8 mouse cellular contexts compared by ENCODE assay signal in the genomic region with DNA sequence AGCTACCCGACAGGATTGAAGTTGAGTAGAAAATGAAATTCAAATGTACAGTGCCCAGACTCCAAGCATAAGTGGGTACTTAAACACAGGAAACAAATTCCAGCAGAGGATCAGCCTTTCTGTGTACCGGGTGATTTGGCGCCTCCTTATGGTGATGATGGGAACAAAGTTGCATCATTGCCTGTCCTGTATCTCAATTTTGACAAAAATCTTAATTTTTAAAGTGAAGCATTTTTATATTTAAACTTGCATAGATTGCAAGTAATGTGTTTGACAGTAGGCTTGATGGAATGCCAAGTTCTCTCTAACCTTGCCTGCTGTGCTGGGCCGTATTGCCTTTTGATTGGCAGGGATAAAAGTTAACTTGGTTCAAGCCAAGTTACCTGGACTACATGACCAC. TPM values are rescaled to one million over a fixed set of nuclear protein-coding genes. Genes with fewer than 3 reads are reported as not detected.
DNase-seq lines count a peak whose midpoint lies in the region; ATAC-seq lines count a peak whose summit lies in the region.

No protein-coding gene starts in this region.

- no peaks in the 10 kb centered on the region for H3K27me3 ChIP-seq in heart, embryonic 11.5 days (ENCODE audit: control insufficient read depth, insufficient read depth, low read length)
- no peaks in the 10 kb centered on the region for H3K27me3 ChIP-seq in limb, embryonic 13.5 days
- H3K27me3 ChIP-seq in midbrain, embryonic 15.5 days (replicated peaks): no peaks in the 10 kb centered on the region

- H3K4me1 ChIP-seq in heart, embryonic 11.5 days (ENCODE audit: control insufficient read depth, insufficient read depth, low read length): peaks cover 10% of the 10 kb centered on the region
- H3K4me1 ChIP-seq in limb, embryonic 13.5 days: peaks cover 19% of the 10 kb centered on the region
- H3K4me1 ChIP-seq in midbrain, embryonic 15.5 days: peaks cover 23% of the 10 kb centered on the region

- peaks cover 13% of the 10 kb centered on the region for H3K36me3 ChIP-seq in heart, embryonic 11.5 days (ENCODE audit: control insufficient read depth, insufficient read depth, low read length)
- H3K36me3 ChIP-seq in limb, embryonic 13.5 days: peaks cover 42% of the 10 kb centered on the region
- peaks cover 4% of the 10 kb centered on the region; the same call in 1 of the 2 replicates for H3K36me3 ChIP-seq in midbrain, embryonic 15.5 days (replicated peaks)

- WGBS in heart, embryonic 11.5 days (ENCODE audit: insufficient replicate concordance): 26% methylated on average over 4 of the region's 4 CpGs
- 24% methylated on average over 4 of the region's 4 CpGs for WGBS in limb, embryonic 13.5 days
- WGBS in midbrain, embryonic 15.5 days: 27% methylated on average over 4 of the region's 4 CpGs

- peak overlapping the region; percentile 76 for H3K4me3 ChIP-seq in heart, embryonic 11.5 days (ENCODE audit: low read depth, low read length)
- H3K4me3 ChIP-seq in limb, embryonic 13.5 days: peak overlapping the region; percentile 75
- H3K4me3 ChIP-seq in midbrain, embryonic 15.5 days: peak overlapping the region; percentile 69

- no peak for ATAC-seq in heart, embryonic 11.5 days (replicated peaks; ENCODE audit: insufficient number of reproducible peaks, low FRiP score, low TSS enrichment)
- ATAC-seq in limb, embryonic 13.5 days (ENCODE audit: low FRiP score, low read depth): no peak
- no peak for ATAC-seq in midbrain, embryonic 15.5 days (replicated peaks)

- no peak for DNase-seq in heart, adult 18-20 months
- peak; percentile 24 to 53 for DNase-seq in cerebellum, postnatal 14 days
- DNase-seq in heart, postnatal 4 days: peak; percentile 62
- no peak for DNase-seq in right cerebral cortex, postnatal 14 days
- no peak for DNase-seq in right cerebral cortex, postnatal 36 days (ENCODE audit: low spot score in 2 of 2)

- peak overlapping the region; percentile 88 for H3K27ac ChIP-seq in heart, embryonic 11.5 days (ENCODE audit: low read depth, low read length)
- H3K27ac ChIP-seq in limb, embryonic 13.5 days: peak overlapping the region; percentile 85; the same call in 1 of the 2 replicates
- H3K27ac ChIP-seq in midbrain, embryonic 15.5 days: peak overlapping the region; percentile 99; the same call in 1 of the 2 replicates

- peak overlapping the region; percentile 64; the same call in 1 of the 2 replicates for H3K9ac ChIP-seq in heart, embryonic 11.5 days (ENCODE audit: low read depth, low read length)
- H3K9ac ChIP-seq in limb, embryonic 13.5 days: peak overlapping the region; percentile 61
- no peak overlapping the region for H3K9ac ChIP-seq in midbrain, embryonic 15.5 days

- no peaks in the 10 kb centered on the region for H3K9me3 ChIP-seq in heart, embryonic 11.5 days (replicated peaks; ENCODE audit: control insufficient read depth, low read length)
- no peaks in the 10 kb centered on the region for H3K9me3 ChIP-seq in limb, embryonic 13.5 days
- H3K9me3 ChIP-seq in midbrain, embryonic 15.5 days: no peaks in the 10 kb centered on the region

- H3K4me2 ChIP-seq in heart, embryonic 11.5 days: peak overlapping the region; percentile 81
- H3K4me2 ChIP-seq in limb, embryonic 13.5 days (replicated peaks): peak overlapping the region; percentile 78
- H3K4me2 ChIP-seq in midbrain, embryonic 15.5 days: peak overlapping the region; percentile 93

RNA-seq across cellular contexts. Expression of gene 9130023H24Rik, which starts 1.2 kb away (rescaled TPM):
- polyA plus RNA-seq in heart, embryonic 11.5 days (2014; fragmentation: Nextera tagmentation; extraction: Ambion mirVana): 6.6 and 7.9 TPM in 2 replicates
- 1 to 10 TPM; 2.6 to 2.8 TPM for total RNA-seq in heart, adult 18-20 months (2021)
- 1 to 10 TPM; 5.3 to 6.8 TPM for total RNA-seq in heart, postnatal 4 days (2021)
- 9.2 and 9.6 TPM in 2 replicates for polyA plus RNA-seq in limb, embryonic 13.5 days (2015; fragmentation: Nextera tagmentation; extraction: Ambion mirVana)
- polyA plus RNA-seq in midbrain, embryonic 15.5 days (2015; fragmentation: Nextera tagmentation; extraction: Ambion mirVana): 8.1 and 8.5 TPM in 2 replicates

RNA-seq across cellular contexts. Expression of gene Armc5, which starts 1.8 kb away (rescaled TPM):
- polyA plus RNA-seq in heart, embryonic 11.5 days (2014; fragmentation: Nextera tagmentation; extraction: Ambion mirVana): 7.7 and 8.7 TPM in 2 replicates
- 1 to 10 TPM; 7.4 to 8.6 TPM for total RNA-seq in heart, adult 18-20 months (2021)
- 10 to 100 TPM; 13.3 to 13.8 TPM for total RNA-seq in heart, postnatal 4 days (2021)
- 16.6 and 18.5 TPM in 2 replicates for polyA plus RNA-seq in limb, embryonic 13.5 days (2015; fragmentation: Nextera tagmentation; extraction: Ambion mirVana)
- 14.2 and 16.2 TPM in 2 replicates for polyA plus RNA-seq in midbrain, embryonic 15.5 days (2015; fragmentation: Nextera tagmentation; extraction: Ambion mirVana)

RNA-seq across cellular contexts. Expression of gene Tgfb1i1, which starts 7.6 kb away (rescaled TPM):
- 168 and 172 TPM in 2 replicates for polyA plus RNA-seq in heart, embryonic 11.5 days (2014; fragmentation: Nextera tagmentation; extraction: Ambion mirVana)
- 10 to 100 TPM; 13.2 to 13.8 TPM for total RNA-seq in heart, adult 18-20 months (2021)
- total RNA-seq in heart, postnatal 4 days (2021): 100 to 1,000 TPM; 101 to 108 TPM
- 48.8 and 49.1 TPM in 2 replicates for polyA plus RNA-seq in limb, embryonic 13.5 days (2015; fragmentation: Nextera tagmentation; extraction: Ambion mirVana)
- 23.3 and 24.2 TPM in 2 replicates for polyA plus RNA-seq in midbrain, embryonic 15.5 days (2015; fragmentation: Nextera tagmentation; extraction: Ambion mirVana)

RNA-seq across cellular contexts. Expression of gene Slc5a2, which starts 26.5 kb away (rescaled TPM):
- polyA plus RNA-seq in heart, embryonic 11.5 days (2014; fragmentation: Nextera tagmentation; extraction: Ambion mirVana): 0.83 TPM in 1 of 2 replicates, not detected in the other
- total RNA-seq in heart, adult 18-20 months (2021): not detected
- not detected for total RNA-seq in heart, postnatal 4 days (2021)
- polyA plus RNA-seq in limb, embryonic 13.5 days (2015; fragmentation: Nextera tagmentation; extraction: Ambion mirVana): 0.29 and 0.36 TPM in 2 replicates
- 0.12 TPM in 1 of 2 replicates, not detected in the other for polyA plus RNA-seq in midbrain, embryonic 15.5 days (2015; fragmentation: Nextera tagmentation; extraction: Ambion mirVana)

RNA-seq across cellular contexts. Expression of gene Cox6a2, which starts 32.8 kb away (rescaled TPM):
- polyA plus RNA-seq in heart, embryonic 11.5 days (2014; fragmentation: Nextera tagmentation; extraction: Ambion mirVana): 543 and 571 TPM in 2 replicates
- total RNA-seq in heart, adult 18-20 months (2021): 1,000 to 10,000 TPM; 2,762 to 2,913 TPM
- total RNA-seq in heart, postnatal 4 days (2021): 1,000 to 10,000 TPM; 1,037 to 1,183 TPM
- polyA plus RNA-seq in limb, embryonic 13.5 days (2015; fragmentation: Nextera tagmentation; extraction: Ambion mirVana): 24.2 and 27.0 TPM in 2 replicates
- 0.63 TPM in 1 of 2 replicates, not detected in the other for polyA plus RNA-seq in midbrain, embryonic 15.5 days (2015; fragmentation: Nextera tagmentation; extraction: Ambion mirVana)

Comparison
In these comparisons a context has a peak if more than half of its experiments do, and no peak if none do; other contexts are left out.
1. DNase-seq: peak in cerebellum, postnatal 14 days (2 of 2) and heart, postnatal 4 days (single experiment); none in heart, adult 18-20 months (0 of 2), right cerebral cortex, postnatal 14 days (single experiment) and right cerebral cortex, postnatal 36 days (0 of 2).
2. Peak in every context shown above with its lines, with median percentiles within 50 percentile points of each other: H3K27ac ChIP-seq, H3K4me2 ChIP-seq and H3K4me3 ChIP-seq.